ENCODE assay signal across 11 mouse cellular contexts in genomic region chr14:30255701-30256400, GRCm38 (mm10).
DNase-seq lines count a peak whose midpoint lies in the region; ATAC-seq and TF ChIP-seq lines count a peak whose summit lies in the region.
"Had no signal": no experiment of that assay in that cellular context is flagged by ENCODE, and none has a peak within 500 bp of the region (broad histone marks: within the 10 kb centered on the region; RNA-seq: fewer than 3 reads in every experiment).

No protein-coding gene starts in this region.

- WGBS in forebrain, embryonic 14.5 days = 27% methylated on average over 12 of the region's 12 CpGs
- WGBS in intestine, postnatal 0 days = 79% methylated on average over 12 of the region's 12 CpGs

- TF ChIP-seq POLR2A in brain, embryonic 14.5 days (IDR thresholded peaks at IDR 0.05; ENCODE audit: borderline replicate concordance, extremely low read depth, insufficient read depth, insufficient read length, poor library complexity, severe bottlenecking) = no peak

- peaks cover 10% of the 10 kb centered on the region for H3K4me1 ChIP-seq in forebrain, embryonic 14.5 days (ENCODE audit: control insufficient read depth, insufficient read depth, low read length)
- no peaks in the 10 kb centered on the region for H3K4me1 ChIP-seq in intestine, postnatal 0 days (replicated peaks; ENCODE audit: control insufficient read depth, insufficient read depth, low read length)

- no peaks in the 10 kb centered on the region for H3K27me3 ChIP-seq in forebrain, embryonic 14.5 days (replicated peaks; ENCODE audit: control insufficient read depth, insufficient read depth, low read length)
- no peaks in the 10 kb centered on the region for H3K27me3 ChIP-seq in intestine, postnatal 0 days (replicated peaks; ENCODE audit: control insufficient read depth, insufficient read depth, low read length)

- DNase-seq in layer of hippocampus, adult 18-20 months (ENCODE audit: low spot score in 2 of 2) = peak; percentile 39 to 54
- DNase-seq in layer of hippocampus, postnatal 25 days (ENCODE audit: extremely low spot score in 1 of 2, low spot score in 1 of 2) = no peak
- DNase-seq in brain, embryonic 14.5 days (ENCODE audit: low read depth) = peak; percentile 77
- DNase-seq in forebrain, embryonic 14.5 days (ENCODE audit: low spot score) = peak; percentile 58
- peak; percentile 12 for DNase-seq in mesoderm, embryonic 11.5 days (ENCODE audit: low read depth, low spot score)
- DNase-seq in T-cell, adult 2 months (ENCODE audit: low spot score) = no peak
- no peak for DNase-seq in cerebellum, postnatal 4 days (ENCODE audit: low spot score in 2 of 2)
- DNase-seq: heart, adult 2 months; lung, embryonic 14.5 days had no signal

- no peaks in the 10 kb centered on the region for H3K9me3 ChIP-seq in forebrain, embryonic 14.5 days (replicated peaks; ENCODE audit: control insufficient read depth, low read length)
- no peaks in the 10 kb centered on the region for H3K9me3 ChIP-seq in intestine, postnatal 0 days (ENCODE audit: control insufficient read depth)

- H3K4me2 ChIP-seq in forebrain, embryonic 14.5 days (ENCODE audit: low read length) = 0 out of 2 replicates have a peak overlapping the region, but pooled peaks have one; percentile 12
- no peak overlapping the region for H3K4me2 ChIP-seq in intestine, postnatal 0 days (replicated peaks; ENCODE audit: low read depth)
- H3K4me2 ChIP-seq: lung, embryonic 14.5 days had no signal

- peak; percentile 62; the same call in 1 of the 2 replicates for ATAC-seq in forebrain, embryonic 14.5 days
- ATAC-seq in intestine, postnatal 0 days = no peak
- ATAC-seq: intestine, embryonic 16.5 days had no signal

- H3K4me3 ChIP-seq in forebrain, embryonic 14.5 days (ENCODE audit: low read depth, low read length) = no peak overlapping the region
- H3K4me3 ChIP-seq in intestine, postnatal 0 days (ENCODE audit: low read depth, low read length) = no peak overlapping the region
- H3K4me3 ChIP-seq: heart, adult 2 months had no signal

- no peaks in the 10 kb centered on the region for H3K36me3 ChIP-seq in forebrain, embryonic 14.5 days (ENCODE audit: control insufficient read depth, insufficient read depth, low read length)
- no peaks in the 10 kb centered on the region for H3K36me3 ChIP-seq in intestine, postnatal 0 days (ENCODE audit: control insufficient read depth, insufficient read depth)

- H3K9ac ChIP-seq in forebrain, embryonic 14.5 days (ENCODE audit: low read length) = 0 out of 2 replicates have a peak overlapping the region, but pooled peaks have one; percentile 21
- H3K9ac ChIP-seq in intestine, postnatal 0 days (ENCODE audit: low read depth, low read length) = no peak overlapping the region
- H3K9ac ChIP-seq: lung, embryonic 14.5 days had no signal

- no peak overlapping the region for H3K27ac ChIP-seq in forebrain, embryonic 14.5 days (ENCODE audit: low read depth, low read length)
- H3K27ac ChIP-seq in intestine, postnatal 0 days (ENCODE audit: low read depth, low read length) = no peak overlapping the region
- H3K27ac ChIP-seq: heart, adult 2 months had no signal

- no peak for TF ChIP-seq CTCF in brain, embryonic 14.5 days (IDR thresholded peaks at IDR 0.05; ENCODE audit: borderline replicate concordance, extremely low read depth, insufficient read depth, insufficient read length)
- no peak for TF ChIP-seq CTCF in intestine, postnatal 0 days (IDR thresholded peaks at IDR 0.05; ENCODE audit: low read depth)

Comparison
In these comparisons a context has a peak if more than half of its experiments do, and no peak if none do; other contexts are left out.
1. DNase-seq: peak in layer of hippocampus, adult 18-20 months (2 of 2), brain, embryonic 14.5 days (single experiment), forebrain, embryonic 14.5 days (single experiment) and mesoderm, embryonic 11.5 days (single experiment); none in layer of hippocampus, postnatal 25 days (0 of 2), T-cell, adult 2 months (single experiment) and cerebellum, postnatal 4 days (0 of 2).